Comparison of ENCODE assay signal across 29 mouse cellular contexts in the genomic region with DNA sequence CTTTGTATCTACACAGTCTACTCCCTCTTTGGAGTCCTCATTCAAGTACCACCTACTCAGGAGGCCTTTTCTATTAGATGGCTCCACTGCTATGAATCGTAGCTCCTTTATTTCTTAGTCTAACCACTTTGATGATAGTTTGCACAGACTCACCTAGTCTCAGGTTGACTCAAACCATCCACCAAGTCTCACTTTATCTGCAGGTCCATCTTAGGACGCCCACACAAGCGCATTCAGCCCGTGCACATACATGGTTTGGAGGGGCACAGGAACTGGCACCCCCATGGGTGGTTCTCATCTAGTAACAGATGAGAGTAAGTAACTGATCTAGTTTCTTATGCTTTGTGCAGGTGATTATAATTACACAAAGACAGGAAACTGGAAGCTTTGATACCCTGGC. TPM values are rescaled to one million over a fixed set of nuclear protein-coding genes. Genes with fewer than 3 reads are reported as not detected.
A peak's percentile ranks its signal among the peaks of the same experiment; 100 is the strongest.
DNase-seq lines count a peak whose midpoint lies in the region; ATAC-seq lines count a peak whose summit lies in the region.
"Had no signal": no experiment of that assay in that cellular context is flagged by ENCODE, and none has a peak within 500 bp of the region (broad histone marks: within the 10 kb centered on the region; RNA-seq: fewer than 3 reads in every experiment).

No protein-coding gene starts in this region.

- H3K4me1 ChIP-seq in forebrain, embryonic 15.5 days = no peaks in the 10 kb centered on the region
- no peaks in the 10 kb centered on the region for H3K4me1 ChIP-seq in hindbrain, embryonic 14.5 days (replicated peaks; ENCODE audit: control insufficient read depth, insufficient read depth, low read length)
- H3K4me1 ChIP-seq: embryonic facial prominence, embryonic 13.5 days; embryonic facial prominence, embryonic 15.5 days; forebrain, embryonic 10.5 days; forebrain, embryonic 12.5 days had no signal

- H3K9me3 ChIP-seq in forebrain, embryonic 15.5 days = no peaks in the 10 kb centered on the region
- no peaks in the 10 kb centered on the region for H3K9me3 ChIP-seq in hindbrain, embryonic 14.5 days (ENCODE audit: control insufficient read depth, low read length)
- H3K9me3 ChIP-seq: embryonic facial prominence, embryonic 13.5 days; embryonic facial prominence, embryonic 15.5 days; forebrain, embryonic 10.5 days; forebrain, embryonic 12.5 days had no signal

- H3K4me3 ChIP-seq in forebrain, embryonic 15.5 days = no peak overlapping the region
- H3K4me3 ChIP-seq in hindbrain, embryonic 14.5 days (replicated peaks; ENCODE audit: low read length) = no peak overlapping the region
- H3K4me3 ChIP-seq: embryonic facial prominence, embryonic 13.5 days; embryonic facial prominence, embryonic 15.5 days; erythroblast, embryonic 14.5 days; forebrain, embryonic 10.5 days; forebrain, embryonic 12.5 days had no signal

- no peaks in the 10 kb centered on the region for H3K27me3 ChIP-seq in forebrain, embryonic 15.5 days
- no peaks in the 10 kb centered on the region for H3K27me3 ChIP-seq in hindbrain, embryonic 14.5 days (ENCODE audit: control insufficient read depth, insufficient read depth, low read length)
- H3K27me3 ChIP-seq: embryonic facial prominence, embryonic 13.5 days; embryonic facial prominence, embryonic 15.5 days; forebrain, embryonic 12.5 days had no signal

- WGBS in forebrain, embryonic 15.5 days = 91% methylated on average over 4 of the region's 4 CpGs
- 92% methylated on average over 4 of the region's 4 CpGs for WGBS in hindbrain, embryonic 14.5 days

- peak; percentile 75 for ATAC-seq in CD4-positive, CD25-positive, alpha-beta regulatory T cell, adult 4 months
- ATAC-seq in forebrain, embryonic 15.5 days (replicated peaks) = no peak
- no peak for ATAC-seq in hindbrain, embryonic 14.5 days (ENCODE audit: low FRiP score)
- ATAC-seq: forebrain, embryonic 14.5 days; forebrain, postnatal 0 days had no signal

- DNase-seq in CD4-positive helper T cell, adult 2 months (ENCODE audit: low read depth, low spot score) = peak; percentile 69
- peak; percentile 61 for DNase-seq in induced T-regulatory cell, adult 2 months (ENCODE audit: low read depth)
- no peak for DNase-seq in hindbrain, embryonic 14.5 days (ENCODE audit: low spot score)
- no peak for DNase-seq in left cerebral cortex, postnatal 25 days (ENCODE audit: low spot score in 2 of 2)
- DNase-seq: adrenal gland, adult 2 months; adrenal gland, postnatal 10 days; adrenal gland, postnatal 25 days; B cell, adult 2 months; cerebellum, adult 11 months; cerebellum, adult 18-20 months; cerebellum, adult 8-10 months; cerebellum, adult 9-11 months; cerebellum, postnatal 14 days; cerebellum, postnatal 36 days; embryo, embryonic 11 days; forebrain, postnatal 0 days had no signal

- no peak overlapping the region for H3K27ac ChIP-seq in forebrain, embryonic 15.5 days (replicated peaks)
- H3K27ac ChIP-seq in hindbrain, embryonic 14.5 days = no peak overlapping the region
- H3K27ac ChIP-seq: embryonic facial prominence, embryonic 13.5 days; embryonic facial prominence, embryonic 15.5 days; forebrain, embryonic 10.5 days; forebrain, embryonic 12.5 days had no signal

- intact Hi-C loops in left cerebral cortex, postnatal 25 days (cut with DNase I) = no loop called here

- H3K4me2 ChIP-seq in forebrain, embryonic 15.5 days (replicated peaks) = no peak overlapping the region
- H3K4me2 ChIP-seq in hindbrain, embryonic 14.5 days (replicated peaks) = no peak overlapping the region
- H3K4me2 ChIP-seq: embryonic facial prominence, embryonic 13.5 days; embryonic facial prominence, embryonic 15.5 days; forebrain, embryonic 12.5 days had no signal

- no peak overlapping the region for H3K9ac ChIP-seq in forebrain, embryonic 15.5 days (replicated peaks)
- no peak overlapping the region for H3K9ac ChIP-seq in hindbrain, embryonic 14.5 days
- H3K9ac ChIP-seq: embryonic facial prominence, embryonic 13.5 days; embryonic facial prominence, embryonic 15.5 days; forebrain, embryonic 12.5 days; forebrain, postnatal 0 days had no signal

- no peaks in the 10 kb centered on the region for H3K36me3 ChIP-seq in forebrain, embryonic 15.5 days
- no peaks in the 10 kb centered on the region for H3K36me3 ChIP-seq in hindbrain, embryonic 14.5 days (replicated peaks; ENCODE audit: control insufficient read depth, insufficient read depth)
- H3K36me3 ChIP-seq: embryonic facial prominence, embryonic 13.5 days; embryonic facial prominence, embryonic 15.5 days; forebrain, embryonic 10.5 days; forebrain, embryonic 12.5 days had no signal

RNA-seq across cellular contexts. Expression of a gene that starts 34.8 kb away (rescaled TPM):
- not detected for polyA plus RNA-seq in CD4-positive, CD25-positive, alpha-beta regulatory T cell, adult 4 months (2017; shearing (Covaris generic))
- polyA plus RNA-seq in forebrain, embryonic 15.5 days (2015; fragmentation: Nextera tagmentation; extraction: Ambion mirVana) = not detected in 2 replicates
- not detected in 2 replicates for polyA plus RNA-seq in hindbrain, embryonic 14.5 days (2014; fragmentation: Nextera tagmentation; extraction: Ambion mirVana)
- total RNA-seq in left cerebral cortex, postnatal 25 days (2021) = not detected
- total RNA-seq: adrenal gland, postnatal 10 days; adrenal gland, postnatal 25 days; common myeloid progenitor, adult 5-6 weeks; ES-E14; forebrain, postnatal 0 days; MEL had no signal
- polyA plus RNA-seq: adrenal gland, adult 2 months; brain, embryonic 14.5 days; embryonic facial prominence, embryonic 11.5 days; embryonic facial prominence, embryonic 13.5 days; embryonic facial prominence, embryonic 15.5 days; erythroblast, embryonic 14.5 days; forebrain, embryonic 10.5 days; forebrain, embryonic 12.5 days; forebrain, embryonic 14.5 days; forebrain, postnatal 0 days had no signal

RNA-seq across cellular contexts. Expression of a gene that starts 52.9 kb away (rescaled TPM):
- polyA plus RNA-seq in CD4-positive, CD25-positive, alpha-beta regulatory T cell, adult 4 months (2017; shearing (Covaris generic)) = 1 to 10 TPM; 2.8 to 5.7 TPM
- polyA plus RNA-seq in forebrain, embryonic 15.5 days (2015; fragmentation: Nextera tagmentation; extraction: Ambion mirVana) = 41.1 and 42.0 TPM in 2 replicates
- 41.2 and 42.4 TPM in 2 replicates for polyA plus RNA-seq in hindbrain, embryonic 14.5 days (2014; fragmentation: Nextera tagmentation; extraction: Ambion mirVana)
- total RNA-seq in left cerebral cortex, postnatal 25 days (2021) = 10 to 100 TPM; 34.3 to 39.3 TPM

Comparison
In these comparisons a context has a peak if more than half of its experiments do, and no peak if none do; other contexts are left out.
1. DNase-seq: peak in CD4-positive helper T cell, adult 2 months (single experiment) and induced T-regulatory cell, adult 2 months (single experiment); none in hindbrain, embryonic 14.5 days (single experiment) and left cerebral cortex, postnatal 25 days (0 of 2).